Mouse (Mus musculus): Measurements from ENCODE around the gene Eme2. TPM values are rescaled to one million over a fixed set of nuclear protein-coding genes. Genes with fewer than 3 reads are reported as not detected.
A peak's percentile ranks its signal among the peaks of the same experiment; 100 is the strongest.

Eme2 gene
- polyA plus RNA-seq, 1 experiment from 2014 or later, result 16.0 TPM

- peak overlapping the region; percentile 68 for H3K4me2 ChIP-seq (ENCODE audit: low read length)
- 20% methylated on average over 4 of the region's 4 CpGs for WGBS
- peak overlapping the region; percentile 80 for H3K9ac ChIP-seq (ENCODE audit: low read length)
- no peaks in the 10 kb centered on the region for H3K9me3 ChIP-seq (ENCODE audit: control insufficient read depth, low read length)
- peaks cover 23% of the 10 kb centered on the region; the same call in 1 of the 2 replicates for H3K36me3 ChIP-seq (ENCODE audit: control insufficient read depth, insufficient read depth, low read length)
- ATAC-seq (ENCODE audit: insufficient number of reproducible peaks, insufficient read depth, low FRiP score, low read depth), result no peak
- no peaks in the 10 kb centered on the region for H3K27me3 ChIP-seq (ENCODE audit: control insufficient read depth, insufficient read depth, low read length)
- no peak overlapping the region for H3K27ac ChIP-seq (replicated peaks in 1 of 2; ENCODE audit: control insufficient read depth in 1 of 2, insufficient read depth in 1 of 2, low read depth in 2 of 2, low read length in 2 of 2)
- H3K4me3 ChIP-seq (ENCODE audit: control insufficient read depth in 1 of 2, insufficient read depth in 1 of 2, low read depth in 1 of 2, low read length in 2 of 2), result peak overlapping the region; percentile 3 to 73; a peak in 3 of 4 replicates
- H3K4me1 ChIP-seq (ENCODE audit: control insufficient read depth in 2 of 2, insufficient read depth in 2 of 2, low read length in 2 of 2), result peaks cover 6 to 19% of the 10 kb centered on the region in 2 experiments
These were observed 40.0 kb upstream of the Eme2 start for GRCm38 (mm10) chr17:24934926-24935325.

DNA sequence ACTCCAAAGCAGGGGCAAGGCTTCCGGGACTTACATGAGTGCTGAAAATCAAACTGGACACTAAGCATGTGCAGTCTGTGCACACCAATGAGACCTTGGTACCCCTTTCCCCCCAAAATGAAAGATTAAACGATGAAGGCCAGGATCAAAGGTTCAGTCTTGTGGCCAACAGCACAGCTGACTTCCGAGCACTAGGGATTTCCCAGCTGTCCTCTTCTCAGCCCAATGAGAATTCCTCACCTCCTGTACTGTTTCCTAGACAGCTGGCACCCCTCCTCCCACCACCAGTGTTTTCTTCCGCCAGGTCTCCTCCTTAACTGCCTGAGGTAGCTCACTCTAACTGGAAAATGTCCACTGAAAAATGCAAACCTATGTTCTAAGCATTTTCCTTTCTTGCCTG, 38.3 kb upstream of the Eme2 start:
- no peak overlapping the region for H3K27ac ChIP-seq (replicated peaks in 1 of 2; ENCODE audit: control insufficient read depth in 1 of 2, insufficient read depth in 1 of 2, low read depth in 2 of 2, low read length in 2 of 2)
- peaks cover 6 to 19% of the 10 kb centered on the region in 2 experiments for H3K4me1 ChIP-seq (ENCODE audit: control insufficient read depth in 2 of 2, insufficient read depth in 2 of 2, low read length in 2 of 2)
- no peak overlapping the region for H3K9ac ChIP-seq (ENCODE audit: low read length)
- no peak overlapping the region for H3K4me2 ChIP-seq (ENCODE audit: low read length)
- H3K9me3 ChIP-seq (ENCODE audit: control insufficient read depth, low read length), result no peaks in the 10 kb centered on the region
- H3K36me3 ChIP-seq (ENCODE audit: control insufficient read depth, insufficient read depth, low read length), result peaks cover 23% of the 10 kb centered on the region; the same call in 1 of the 2 replicates
- no peak for ATAC-seq (ENCODE audit: insufficient number of reproducible peaks, insufficient read depth, low FRiP score, low read depth)
- whole genome bisulfite sequencing, result 84% methylated on average over 4 of the region's 4 CpGs
- no peak overlapping the region for H3K4me3 ChIP-seq (ENCODE audit: control insufficient read depth in 1 of 2, insufficient read depth in 1 of 2, low read depth in 1 of 2, low read length in 2 of 2)
- no peaks in the 10 kb centered on the region for H3K27me3 ChIP-seq (ENCODE audit: control insufficient read depth, insufficient read depth, low read length)

DNA sequence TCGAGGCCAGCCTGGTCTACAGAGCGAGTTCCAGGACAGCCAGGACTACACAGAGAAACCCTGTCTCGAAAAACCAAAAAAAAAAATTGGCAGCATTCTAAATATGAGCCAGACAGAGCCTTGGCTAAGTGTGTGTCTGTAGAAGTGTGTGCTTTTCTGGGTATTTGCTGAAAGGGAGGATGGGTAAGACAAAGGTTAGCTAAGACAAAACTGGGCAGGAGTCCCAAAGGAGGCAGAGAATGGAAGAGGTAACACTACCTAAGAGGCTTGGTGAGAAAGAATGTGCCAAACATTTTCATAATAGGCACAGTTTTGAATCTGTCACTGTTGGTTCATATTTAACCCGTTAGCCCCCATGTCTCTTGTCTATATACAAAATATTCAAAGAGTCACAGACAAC, 37.5 kb upstream of the Eme2 start:
- no peak overlapping the region for H3K4me2 ChIP-seq (ENCODE audit: low read length)
- 91% methylated on average over 4 of the region's 4 CpGs for WGBS
- no peak for ATAC-seq (ENCODE audit: insufficient number of reproducible peaks, insufficient read depth, low FRiP score, low read depth)
- H3K4me1 ChIP-seq (ENCODE audit: control insufficient read depth in 2 of 2, insufficient read depth in 2 of 2, low read length in 2 of 2), result peaks cover 6 to 19% of the 10 kb centered on the region in 2 experiments
- no peaks in the 10 kb centered on the region for H3K27me3 ChIP-seq (ENCODE audit: control insufficient read depth, insufficient read depth, low read length)
- H3K4me3 ChIP-seq (ENCODE audit: control insufficient read depth in 1 of 2, insufficient read depth in 1 of 2, low read depth in 1 of 2, low read length in 2 of 2), result no peak overlapping the region
- H3K9ac ChIP-seq (ENCODE audit: low read length), result no peak overlapping the region
- no peak overlapping the region for H3K27ac ChIP-seq (replicated peaks in 1 of 2; ENCODE audit: control insufficient read depth in 1 of 2, insufficient read depth in 1 of 2, low read depth in 2 of 2, low read length in 2 of 2)
- no peaks in the 10 kb centered on the region for H3K9me3 ChIP-seq (ENCODE audit: control insufficient read depth, low read length)
- H3K36me3 ChIP-seq (ENCODE audit: control insufficient read depth, insufficient read depth, low read length), result peaks cover 28% of the 10 kb centered on the region

DNA sequence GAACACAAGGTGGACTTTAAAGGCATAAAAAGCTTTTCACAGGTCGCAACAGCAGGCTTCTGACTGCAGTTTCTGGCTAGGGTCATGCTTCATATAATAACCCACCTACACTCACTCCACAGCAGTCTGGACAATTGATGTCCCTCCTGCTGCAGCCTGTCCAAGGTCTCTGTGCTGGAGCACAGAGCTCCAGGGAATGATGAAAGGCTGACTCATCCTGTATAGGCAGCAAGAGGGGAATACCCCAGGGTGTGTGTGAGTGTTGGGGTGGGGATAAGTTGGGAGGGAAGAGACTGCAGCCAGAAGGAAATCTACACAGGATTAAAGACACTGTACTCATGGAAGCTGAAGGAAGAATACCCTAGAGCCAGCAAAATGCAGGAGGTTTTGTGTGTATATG, 34.6 kb upstream of the Eme2 start:
- Histone ChIP-seq H3K4me2 (ENCODE audit: low read length) (no peak overlapping the region), H3K9me3 (ENCODE audit: control insufficient read depth, low read length) (no peaks in the 10 kb centered on the region), H3K9ac (ENCODE audit: low read length) (no peak overlapping the region), H3K4me1 (ENCODE audit: control insufficient read depth in 2 of 2, insufficient read depth in 2 of 2, low read length in 2 of 2) (peaks cover 0 to 4% of the 10 kb centered on the region in 2 experiments; a peak in 2 of 4 replicates), H3K4me3 (ENCODE audit: control insufficient read depth in 1 of 2, insufficient read depth in 1 of 2, low read depth in 1 of 2, low read length in 2 of 2) (no peak overlapping the region), H3K36me3 (ENCODE audit: control insufficient read depth, insufficient read depth, low read length) (peaks cover 54% of the 10 kb centered on the region), H3K27ac (replicated peaks in 1 of 2; ENCODE audit: control insufficient read depth in 1 of 2, insufficient read depth in 1 of 2, low read depth in 2 of 2, low read length in 2 of 2) (no peak overlapping the region), H3K27me3 (ENCODE audit: control insufficient read depth, insufficient read depth, low read length) (no peaks in the 10 kb centered on the region)
- WGBS, result 90% methylated on average over 1 of the region's 1 CpGs
- ATAC-seq (ENCODE audit: insufficient number of reproducible peaks, insufficient read depth, low FRiP score, low read depth), result no peak

GRCm38 (mm10) chr17:24923246-24923645, 28.4 kb upstream of the Eme2 start:
- peaks cover 95% of the 10 kb centered on the region for H3K36me3 ChIP-seq (ENCODE audit: control insufficient read depth, insufficient read depth, low read length)
- H3K9ac ChIP-seq (ENCODE audit: low read length), result no peak overlapping the region
- H3K4me3 ChIP-seq (ENCODE audit: control insufficient read depth in 1 of 2, insufficient read depth in 1 of 2, low read depth in 1 of 2, low read length in 2 of 2), result no peak overlapping the region
- H3K27me3 ChIP-seq (ENCODE audit: control insufficient read depth, insufficient read depth, low read length), result no peaks in the 10 kb centered on the region
- no peak for ATAC-seq (ENCODE audit: insufficient number of reproducible peaks, insufficient read depth, low FRiP score, low read depth)
- no peaks in the 10 kb centered on the region for H3K4me1 ChIP-seq (ENCODE audit: control insufficient read depth in 2 of 2, insufficient read depth in 2 of 2, low read length in 2 of 2)
- 94% methylated on average over 1 of the region's 1 CpGs for WGBS
- no peak overlapping the region for H3K27ac ChIP-seq (replicated peaks in 1 of 2; ENCODE audit: control insufficient read depth in 1 of 2, insufficient read depth in 1 of 2, low read depth in 2 of 2, low read length in 2 of 2)
- H3K4me2 ChIP-seq (ENCODE audit: low read length), result no peak overlapping the region
- no peaks in the 10 kb centered on the region for H3K9me3 ChIP-seq (ENCODE audit: control insufficient read depth, low read length)

DNA sequence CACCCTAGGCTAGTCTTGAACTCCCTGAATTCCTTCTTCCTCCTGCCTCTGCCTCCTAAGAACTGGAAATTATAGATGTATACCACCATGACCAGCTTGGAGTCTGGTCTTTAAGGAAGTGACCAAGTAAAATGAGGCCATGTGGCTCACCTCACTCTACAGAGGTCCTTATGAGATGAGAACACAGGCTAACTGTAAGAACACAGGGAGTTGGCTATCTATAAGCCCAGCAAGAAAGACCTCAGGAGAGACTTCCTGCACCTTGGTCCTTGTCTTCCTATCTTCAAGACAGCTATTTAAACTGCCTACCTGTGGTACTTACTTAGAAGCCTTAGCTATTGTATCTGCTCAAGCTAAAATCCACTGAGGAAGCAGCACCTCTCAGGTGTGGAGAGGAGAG, 19.1 kb upstream of the Eme2 start:
- no peak overlapping the region for H3K9ac ChIP-seq (ENCODE audit: low read length)
- no peak for ATAC-seq (ENCODE audit: insufficient number of reproducible peaks, insufficient read depth, low FRiP score, low read depth)
- H3K4me2 ChIP-seq (ENCODE audit: low read length), result no peak overlapping the region
- no peak overlapping the region for H3K4me3 ChIP-seq (ENCODE audit: control insufficient read depth in 1 of 2, insufficient read depth in 1 of 2, low read depth in 1 of 2, low read length in 2 of 2)
- peaks cover 98% of the 10 kb centered on the region for H3K36me3 ChIP-seq (ENCODE audit: control insufficient read depth, insufficient read depth, low read length)
- H3K4me1 ChIP-seq (ENCODE audit: control insufficient read depth in 2 of 2, insufficient read depth in 2 of 2, low read length in 2 of 2), result no peaks in the 10 kb centered on the region
- no peaks in the 10 kb centered on the region for H3K27me3 ChIP-seq (ENCODE audit: control insufficient read depth, insufficient read depth, low read length)
- no peak overlapping the region for H3K27ac ChIP-seq (replicated peaks in 1 of 2; ENCODE audit: control insufficient read depth in 1 of 2, insufficient read depth in 1 of 2, low read depth in 2 of 2, low read length in 2 of 2)
- H3K9me3 ChIP-seq (ENCODE audit: control insufficient read depth, low read length), result no peaks in the 10 kb centered on the region

DNA sequence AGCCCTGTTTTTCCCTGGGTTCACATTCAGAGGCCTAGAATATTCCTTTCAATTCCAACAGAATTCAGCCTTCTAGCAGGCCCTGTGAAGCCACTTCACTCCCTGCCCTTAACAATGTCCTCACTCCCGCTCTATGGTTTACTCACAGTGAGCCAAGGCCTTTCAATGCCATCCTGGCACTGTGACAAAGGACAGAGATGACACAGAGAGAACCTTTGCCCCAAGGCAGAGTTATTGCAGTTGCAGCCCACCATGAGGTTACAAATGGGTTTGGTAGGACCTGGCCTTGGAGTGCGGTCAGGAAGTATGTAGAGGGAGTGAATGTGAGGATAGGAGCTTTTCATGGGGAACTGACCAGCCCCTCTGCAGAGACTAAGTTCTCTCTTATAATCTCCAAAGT, 12.7 kb upstream of the Eme2 start:
- Histone ChIP-seq H3K27ac (replicated peaks in 1 of 2; ENCODE audit: control insufficient read depth in 1 of 2, insufficient read depth in 1 of 2, low read depth in 2 of 2, low read length in 2 of 2) (no peak overlapping the region), H3K4me3 (ENCODE audit: control insufficient read depth in 1 of 2, insufficient read depth in 1 of 2, low read depth in 1 of 2, low read length in 2 of 2) (no peak overlapping the region), H3K9ac (ENCODE audit: low read length) (no peak overlapping the region), H3K36me3 (ENCODE audit: control insufficient read depth, insufficient read depth, low read length) (peaks cover 98% of the 10 kb centered on the region), H3K4me2 (ENCODE audit: low read length) (no peak overlapping the region), H3K27me3 (ENCODE audit: control insufficient read depth, insufficient read depth, low read length) (no peaks in the 10 kb centered on the region), H3K4me1 (ENCODE audit: control insufficient read depth in 2 of 2, insufficient read depth in 2 of 2, low read length in 2 of 2) (no peaks in the 10 kb centered on the region), H3K9me3 (ENCODE audit: control insufficient read depth, low read length) (no peaks in the 10 kb centered on the region)
- no peak for ATAC-seq (ENCODE audit: insufficient number of reproducible peaks, insufficient read depth, low FRiP score, low read depth)
- WGBS, result 92% methylated on average over 2 of the region's 2 CpGs

- Histone ChIP-seq H3K27ac (replicated peaks in 1 of 2; ENCODE audit: control insufficient read depth in 1 of 2, insufficient read depth in 1 of 2, low read depth in 2 of 2, low read length in 2 of 2) (no peak overlapping the region), H3K36me3 (ENCODE audit: control insufficient read depth, insufficient read depth, low read length) (peaks cover 100% of the 10 kb centered on the region), H3K4me3 (ENCODE audit: control insufficient read depth in 1 of 2, insufficient read depth in 1 of 2, low read depth in 1 of 2, low read length in 2 of 2) (no peak overlapping the region), H3K4me1 (ENCODE audit: control insufficient read depth in 2 of 2, insufficient read depth in 2 of 2, low read length in 2 of 2) (peaks cover 0 to 7% of the 10 kb centered on the region in 2 experiments; a peak in 1 of 4 replicates), H3K9me3 (ENCODE audit: control insufficient read depth, low read length) (no peaks in the 10 kb centered on the region), H3K4me2 (ENCODE audit: low read length) (no peak overlapping the region), H3K9ac (ENCODE audit: low read length) (no peak overlapping the region), H3K27me3 (ENCODE audit: control insufficient read depth, insufficient read depth, low read length) (no peaks in the 10 kb centered on the region)
- ATAC-seq (ENCODE audit: insufficient number of reproducible peaks, insufficient read depth, low FRiP score, low read depth), result no peak
- WGBS, result 86% methylated on average over 9 of the region's 9 CpGs
These were observed 8.9 kb upstream of the Eme2 start for GRCm38 (mm10) chr17:24903767-24904166.

All from heart, embryonic 14.5 days (tissue).